Mouse (Mus musculus): ENCODE measurements around the gene Mgll.

Mgll gene

DNA sequence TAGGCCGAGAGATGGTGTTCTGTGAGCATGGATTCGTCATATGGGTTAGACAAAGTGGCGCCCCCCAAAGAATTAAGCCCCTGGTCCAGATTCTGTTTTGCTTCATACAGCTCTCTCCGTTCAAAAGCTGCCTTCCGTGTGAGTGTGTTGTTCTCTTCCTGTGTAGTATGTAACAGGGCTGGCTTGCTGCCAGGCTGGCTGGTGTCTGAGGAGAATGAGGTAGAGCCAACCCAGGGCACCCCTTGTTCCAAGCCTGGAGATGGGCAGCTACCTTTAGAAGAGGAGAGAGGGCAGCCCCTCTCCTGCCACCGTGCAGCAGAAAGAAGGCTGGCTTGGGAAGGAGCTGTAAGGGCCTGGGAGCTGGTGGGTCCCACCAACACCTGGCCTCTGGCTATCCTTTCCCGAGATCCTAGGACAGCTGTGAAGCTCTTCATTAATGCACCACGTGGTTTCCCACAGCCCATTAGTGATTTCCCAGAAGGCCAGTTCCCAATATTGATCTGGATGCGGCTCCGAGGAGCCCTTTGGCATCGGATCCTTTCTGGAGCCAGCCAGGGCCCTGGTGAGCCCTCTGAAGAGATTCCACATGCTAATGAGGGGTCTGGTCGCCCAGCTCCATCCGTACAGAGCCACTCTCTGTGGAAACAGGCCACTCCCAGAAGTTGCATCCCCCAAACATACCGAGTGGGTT is 19.5 kb downstream of the Mgll start:
- no peak for DNase-seq (ENCODE audit: low read depth, low spot score)

- no peak for DNase-seq (ENCODE audit: low read depth, low spot score)
These were observed 20.8 kb downstream of the Mgll start for GRCm38 (mm10) chr6:88745027-88745426.

- DNase-seq (ENCODE audit: low read depth, low spot score): no peak
These were observed 22.1 kb downstream of the Mgll start for GRCm38 (mm10) chr6:88746271-88746670.

DNA sequence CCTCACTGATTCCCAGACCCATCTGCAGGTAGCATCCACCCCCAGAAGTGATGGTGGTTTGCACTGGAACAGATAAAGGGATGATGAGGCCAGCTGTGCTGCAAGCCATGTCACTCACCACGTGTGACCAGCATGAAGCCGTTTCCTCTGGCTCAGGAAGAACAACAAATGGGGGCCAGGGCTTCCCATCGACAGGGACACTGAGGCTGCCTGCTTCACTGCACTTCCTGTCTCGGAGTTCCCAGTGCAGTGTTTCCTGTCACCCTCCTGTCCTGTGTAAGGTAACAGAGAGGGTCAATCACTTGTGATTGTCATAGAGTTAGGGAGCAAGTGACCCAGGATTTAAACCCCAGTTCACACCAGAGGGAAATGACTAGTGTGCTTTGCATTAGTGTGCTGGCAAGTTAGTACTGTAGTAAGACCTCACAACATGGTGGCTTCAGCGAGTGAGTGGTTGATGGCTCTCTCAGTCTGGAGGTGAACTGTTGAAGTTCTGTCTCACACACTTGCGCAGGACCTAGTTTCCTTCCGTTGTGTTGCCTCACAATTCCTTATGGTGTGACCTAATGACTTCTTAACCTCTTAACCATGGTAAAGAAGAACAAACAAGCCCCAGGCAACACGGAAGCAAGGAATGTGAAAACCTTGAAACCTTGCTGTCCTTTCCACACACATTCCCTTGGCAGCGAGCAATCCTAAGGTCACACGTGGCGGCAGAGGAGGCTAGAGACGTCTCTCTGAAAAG is 23.3 kb downstream of the Mgll start:
- DNase-seq (ENCODE audit: low read depth, low spot score): no peak

GRCm38 (mm10) chr6:88750884-88751283 is 26.7 kb downstream of the Mgll start:
- no peak for DNase-seq (ENCODE audit: low read depth, low spot score)

DNA sequence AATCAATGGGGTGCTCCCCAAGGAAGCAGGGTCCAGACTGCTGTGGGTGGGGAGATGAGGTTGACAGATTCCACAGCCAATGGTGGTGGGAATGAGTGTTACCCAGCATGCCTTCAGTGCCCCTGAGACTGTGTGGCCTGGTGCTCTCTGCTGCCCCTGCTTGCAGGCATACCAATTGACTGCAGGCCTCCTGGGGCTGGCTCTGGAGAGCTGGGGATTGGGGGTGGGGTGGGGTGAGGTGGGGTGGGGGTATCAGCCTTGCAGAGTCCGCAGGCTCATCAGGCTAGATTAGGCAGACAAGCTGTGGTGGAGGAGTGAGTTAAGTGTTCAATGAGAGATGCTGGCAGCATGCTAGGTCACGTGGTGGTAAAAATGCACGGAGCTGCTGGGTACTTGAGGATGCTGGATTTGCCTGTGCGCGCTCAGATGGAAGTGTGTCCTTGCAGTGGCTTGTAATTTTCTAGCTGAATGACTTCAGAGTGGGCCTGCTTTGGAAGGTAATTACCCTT is 28.6 kb downstream of the Mgll start:
- no peak for DNase-seq (ENCODE audit: low read depth, low spot score)

- DNase-seq (ENCODE audit: low read depth, low spot score): no peak
These were observed 29.4 kb downstream of the Mgll start for GRCm38 (mm10) chr6:88753578-88753977.

DNA sequence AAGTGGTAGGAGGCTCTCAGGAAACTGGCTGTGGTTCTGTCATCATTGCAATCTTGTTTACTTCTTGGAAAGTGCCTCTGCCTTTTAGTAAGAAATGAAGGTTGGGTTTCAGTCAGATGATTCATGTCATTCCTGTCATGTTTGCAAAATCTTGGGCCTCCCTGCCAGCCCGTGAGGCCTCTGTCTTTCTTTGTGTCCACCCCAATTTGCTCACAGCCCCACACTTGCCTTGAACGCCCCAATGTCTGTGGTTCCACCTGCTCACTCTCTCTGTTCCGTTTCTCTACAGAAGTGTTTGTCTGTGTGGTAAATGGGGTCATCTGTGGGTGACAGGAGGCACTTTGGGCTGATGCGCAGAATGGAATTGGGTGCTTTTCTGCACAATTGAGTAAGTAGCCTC is 32.8 kb downstream of the Mgll start:
- DNase-seq (ENCODE audit: low read depth, low spot score): no peak

GRCm38 (mm10) chr6:88758074-88758473 is 33.9 kb downstream of the Mgll start:
- DNase-seq (ENCODE audit: low read depth, low spot score): no peak

- no peak for DNase-seq (ENCODE audit: low read depth, low spot score)
These were observed 34.6 kb downstream of the Mgll start for GRCm38 (mm10) chr6:88758568-88759522.

GRCm38 (mm10) chr6:88759793-88760453 is 35.7 kb downstream of the Mgll start:
- peak; percentile 39 for DNase-seq (ENCODE audit: low read depth, low spot score)

DNA sequence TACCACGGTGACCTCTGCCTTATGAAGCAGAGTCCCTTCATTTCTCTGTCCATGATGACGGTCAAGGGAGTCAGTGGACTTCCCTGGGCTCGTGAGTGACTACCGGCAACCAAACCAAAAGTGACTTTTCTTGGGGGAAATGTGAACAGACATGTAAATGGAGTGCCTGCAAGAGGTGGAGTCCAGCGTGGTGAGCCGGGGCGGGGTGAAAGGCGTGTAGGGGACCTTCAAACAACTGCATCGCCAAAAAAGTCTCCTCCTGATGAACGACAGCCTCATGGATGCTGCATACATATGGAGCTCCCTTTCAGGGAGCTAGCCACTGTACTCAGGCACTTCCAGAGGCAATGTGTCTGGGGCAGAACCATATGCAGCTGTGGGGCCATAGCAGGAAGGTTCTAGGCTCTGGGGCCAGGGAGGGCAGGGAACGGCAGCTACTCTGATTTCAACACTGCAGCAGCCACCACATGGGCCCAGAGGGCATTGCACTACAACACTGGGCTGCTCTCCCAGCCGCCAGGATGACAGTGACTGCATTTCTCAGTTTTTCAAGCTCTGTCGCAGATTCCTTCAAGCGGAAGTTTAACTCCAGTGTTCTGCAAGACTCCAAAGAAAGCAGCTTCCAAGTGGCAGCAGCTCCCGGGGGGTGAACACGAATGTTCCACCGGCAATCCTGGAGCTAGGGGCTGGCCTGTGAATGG is 36.9 kb downstream of the Mgll start:
- no peak for DNase-seq (ENCODE audit: low read depth, low spot score)

DNA sequence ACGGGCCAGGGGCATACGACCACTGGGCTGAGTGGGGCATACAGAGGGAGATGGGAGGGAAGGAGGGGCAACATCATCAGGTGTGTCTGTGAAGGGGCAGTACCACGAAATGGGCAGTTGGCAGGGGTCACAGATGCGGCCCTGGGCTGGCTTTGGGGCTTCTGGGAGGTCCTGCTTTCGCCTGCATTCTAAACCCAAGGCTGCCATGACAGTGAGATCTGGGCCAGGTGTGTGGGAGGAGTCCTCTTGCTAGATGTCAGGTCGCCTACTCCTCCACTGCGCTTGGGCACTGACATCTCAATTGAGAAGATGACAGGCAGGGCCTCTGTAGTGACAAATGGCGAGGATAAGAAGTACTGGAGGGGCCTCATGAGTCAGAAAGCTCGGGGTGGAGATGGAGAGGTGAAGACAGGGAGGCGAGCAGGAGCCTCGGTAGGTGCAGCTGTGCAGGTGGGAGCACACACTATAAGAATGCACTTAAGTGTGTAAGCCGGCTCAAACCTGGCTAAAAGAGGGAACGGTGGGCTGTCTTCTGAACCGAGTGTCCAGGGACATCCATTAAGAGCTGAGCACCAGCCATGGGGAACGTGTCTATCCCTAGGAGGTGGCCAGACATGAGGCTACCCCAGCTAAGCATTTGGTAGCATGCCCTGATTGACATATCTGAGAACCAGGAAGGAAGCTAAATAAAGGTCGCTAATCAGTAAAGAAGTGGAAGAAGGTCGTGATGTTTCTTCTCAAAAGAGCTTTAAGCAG is 37.6 kb downstream of the Mgll start:
- DNase-seq (ENCODE audit: low read depth, low spot score): no peak

DNA sequence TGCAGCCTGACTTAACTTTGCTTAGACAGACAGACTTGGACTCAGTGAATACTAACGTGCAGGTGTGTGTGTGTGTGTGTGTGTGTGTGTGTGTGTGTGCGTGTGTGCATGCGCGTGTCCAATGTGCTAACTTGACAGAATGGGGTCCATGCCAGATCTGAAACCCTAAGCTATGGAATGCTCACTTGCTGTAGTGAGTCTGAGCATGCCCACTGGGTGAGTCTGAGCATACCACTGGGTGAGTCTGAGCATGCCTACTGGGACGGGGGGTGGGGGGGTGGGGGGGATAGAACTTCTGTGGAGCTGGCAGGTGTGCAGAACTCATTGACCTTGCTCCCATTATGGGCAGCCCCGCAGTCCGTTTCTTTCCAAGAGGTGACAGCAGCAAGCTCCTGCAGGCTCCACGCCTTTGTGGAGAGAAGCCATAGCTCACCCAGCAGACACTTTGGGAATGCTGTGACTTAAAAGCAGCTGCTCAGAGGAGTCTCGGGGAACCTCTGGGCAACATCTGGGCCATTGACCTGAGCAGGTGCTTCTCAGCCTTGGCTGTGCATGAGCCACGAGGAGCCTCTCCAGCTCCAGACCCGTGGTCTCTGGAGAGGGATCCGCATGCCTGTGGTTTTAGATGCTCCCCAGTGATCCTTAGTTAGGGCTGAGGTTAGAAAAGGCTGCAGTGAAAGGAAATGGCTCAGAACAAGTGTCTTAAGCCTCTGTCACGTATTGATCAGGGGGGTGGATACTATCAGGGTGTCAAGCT is 38.4 kb downstream of the Mgll start:
- no peak for DNase-seq (ENCODE audit: low read depth, low spot score)

DNA sequence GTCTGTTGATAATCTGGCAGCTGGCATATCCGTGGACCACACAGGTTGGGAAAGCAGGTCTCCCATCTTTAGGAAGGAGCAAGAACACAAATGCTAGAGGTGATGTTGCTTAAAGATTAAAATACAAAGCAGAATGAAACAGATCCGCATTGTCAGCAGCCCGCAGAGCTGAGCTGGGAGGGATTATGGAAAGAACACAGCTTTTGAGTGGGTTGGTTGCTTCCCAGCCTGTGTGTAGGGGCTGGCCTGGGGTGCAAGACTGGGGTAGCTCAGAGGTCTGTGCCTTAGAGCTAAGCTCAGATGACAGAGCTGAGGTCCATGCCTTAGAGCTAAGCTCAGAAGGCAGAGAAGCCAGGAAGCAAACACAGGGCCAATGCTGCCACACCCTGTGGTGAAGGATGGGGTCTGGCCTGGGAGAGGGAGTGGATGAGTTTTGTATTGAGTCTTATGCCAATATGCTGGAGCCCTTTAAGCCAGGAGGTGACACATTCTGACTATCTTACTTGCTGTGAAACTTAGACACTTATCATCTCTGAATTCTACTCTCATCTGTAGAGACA is 39.4 kb downstream of the Mgll start:
- no peak for DNase-seq (ENCODE audit: low read depth, low spot score)

DNA sequence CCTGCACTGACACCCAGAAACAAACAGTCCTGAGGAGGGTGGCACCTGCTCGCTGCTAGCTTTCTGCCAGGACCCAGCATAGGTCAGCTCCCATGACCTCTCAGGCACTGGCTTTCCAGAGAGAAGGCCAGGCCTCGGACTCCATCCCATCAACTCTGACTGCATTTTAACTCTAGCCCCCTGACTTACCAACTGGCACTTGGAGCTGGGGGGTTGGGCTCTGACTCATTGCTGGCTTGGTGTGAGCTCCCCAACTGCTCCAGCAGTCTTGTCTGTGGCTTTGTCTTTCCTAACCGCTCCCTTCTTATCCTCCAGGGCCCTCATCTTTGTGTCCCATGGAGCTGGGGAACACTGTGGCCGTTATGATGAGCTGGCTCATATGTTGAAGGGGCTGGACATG is 40.1 kb downstream of the Mgll start:
- no peak for DNase-seq (ENCODE audit: low read depth, low spot score)

- DNase-seq (ENCODE audit: low read depth, low spot score): no peak
These were observed 43.5 kb downstream of the Mgll start for GRCm38 (mm10) chr6:88767740-88768139.

GRCm38 (mm10) chr6:88769723-88770122 is 45.5 kb downstream of the Mgll start:
- no peak for DNase-seq (ENCODE audit: low read depth, low spot score)

DNA sequence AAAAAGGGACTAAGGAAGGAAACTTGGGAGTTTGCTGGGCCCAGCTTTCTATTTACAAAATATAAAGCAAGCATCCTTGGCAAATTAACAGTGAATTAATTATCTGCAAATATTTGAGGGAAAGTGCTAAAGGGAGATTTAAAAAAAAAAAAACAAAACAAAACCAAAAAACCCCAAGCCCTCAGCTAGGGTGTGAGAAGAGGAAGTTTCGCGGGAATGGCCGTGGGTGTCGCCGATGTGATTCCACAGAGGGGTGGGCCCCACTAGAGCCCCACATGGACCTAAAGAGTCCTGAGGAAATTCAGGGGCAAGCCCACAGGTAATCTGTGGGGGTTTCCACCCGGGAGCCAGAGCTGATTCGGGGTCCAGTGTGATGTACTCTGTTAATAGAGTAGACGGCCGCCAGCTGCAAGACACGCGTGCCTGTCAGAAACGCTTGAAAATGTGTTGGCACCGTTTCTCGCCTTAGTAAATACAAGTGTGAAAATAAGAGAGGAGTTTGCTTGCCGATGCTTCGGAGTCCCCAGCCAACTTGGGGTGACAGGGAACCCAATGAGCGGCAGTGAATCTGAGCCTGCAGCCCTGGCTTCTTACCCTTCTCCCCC is 46.2 kb downstream of the Mgll start:
- no peak for DNase-seq (ENCODE audit: low read depth, low spot score)

Measured in retina, adult 2 months (tissue).